Mouse (Mus musculus) ES-E14 (cell line): ENCODE measurements around the gene Zfp128. TPM values are rescaled to one million over a fixed set of nuclear protein-coding genes. Genes with fewer than 3 reads are reported as not detected.
"Not testable (repeated sequence)": the region's sequence is repeated elsewhere in the genome, so short reads cannot be mapped to it uniquely, and the experiment has no call there.

Experiments used
- DNase-seq: peaks from one replicate; pipeline ENCODE4 v3.0.0-alpha.2; 2013; ENCODE audit warnings: low read depth, low spot score
- H3K27ac ChIP-seq: 2 replicates; pipeline ENCODE4 v1.5.1; 2012; ENCODE audit warnings: low read depth, mild to moderate bottlenecking, low read length, moderate library complexity, mixed read lengths; ENCODE audit not compliant: poor library complexity, insufficient read depth, severe bottlenecking
- H3K36me3 ChIP-seq: 2 replicates; pipeline ENCODE4 v1.6.1; 2012; ENCODE audit warnings: mild to moderate bottlenecking, low read length, moderate library complexity, mixed read lengths; ENCODE audit not compliant: control insufficient read depth, poor library complexity, insufficient read depth, severe bottlenecking
- H3K4me1 ChIP-seq, 2 experiments: fragments of 150-350 bp in 1 of 2; sonication (generic) in 1 of 2; 2 replicates each; pipeline ENCODE4 v1.6.1; 2012; ENCODE audit warnings: low read length in 2 of 2, mild to moderate bottlenecking in 1 of 2, mixed read lengths in 1 of 2; ENCODE audit not compliant: control insufficient read depth in 2 of 2, insufficient read depth in 2 of 2, poor library complexity in 1 of 2
- H3K4me3 ChIP-seq, 2 experiments: fragments of 150-350 bp in 1 of 2; sonication (generic) in 1 of 2; 2 replicates each; pipeline ENCODE4 v1.5.1; 2012; ENCODE audit warnings: low read length in 2 of 2, low read depth in 1 of 2, mild to moderate bottlenecking in 1 of 2, mixed read lengths in 1 of 2; ENCODE audit not compliant: insufficient read depth in 1 of 2, poor library complexity in 1 of 2, severe bottlenecking in 1 of 2
- H3K9ac ChIP-seq: 2 replicates; pipeline ENCODE4 v1.6.1; 2012; ENCODE audit warnings: low read depth, mild to moderate bottlenecking, low read length, mixed read lengths; ENCODE audit not compliant: poor library complexity, insufficient read depth, severe bottlenecking
- H3K9me3 ChIP-seq: fragments of 150-350 bp; sonication (generic); 2 replicates; pipeline ENCODE4 v1.6.1; 2012; ENCODE audit warnings: low read depth, mild to moderate bottlenecking, low read length; ENCODE audit not compliant: control insufficient read depth, insufficient read depth
- CHD2 ChIP-seq: IDR thresholded peaks from 2 replicates; pipeline ENCODE4 v1.6.1; 2014; ENCODE audit warnings: mild to moderate bottlenecking, low read depth, low read length, inconsistent platforms
- HCFC1 ChIP-seq: IDR thresholded peaks from 2 replicates; pipeline ENCODE4 v1.6.1; 2012; ENCODE audit warnings: low read length, inconsistent platforms, borderline replicate concordance; ENCODE audit not compliant: insufficient read depth
- MAFK ChIP-seq: IDR thresholded peaks from 2 replicates; pipeline ENCODE4 v1.6.1; 2014; ENCODE audit warnings: mild to moderate bottlenecking, low read depth, low read length, inconsistent platforms; ENCODE audit not compliant: insufficient read depth
- ZC3H11A ChIP-seq: IDR thresholded peaks from 2 replicates; pipeline ENCODE4 v1.6.1; 2012; ENCODE audit warnings: low read depth, mild to moderate bottlenecking, inconsistent platforms, low read length, borderline replicate concordance
- ZNF384 ChIP-seq: IDR thresholded peaks from 2 replicates; pipeline ENCODE4 v1.6.1; 2012; ENCODE audit warnings: low read depth, low read length, inconsistent platforms
- in situ Hi-C, 2 experiments: fragments of 600-800 bp; cut with MboI; formaldehyde crosslinking; loops; one replicate each; pipeline ENCODE4 v1.15.1; 2025; ENCODE audit warnings: low sequenced_read_pairs in 2 of 2, inconsistent platforms in 1 of 2; ENCODE audit not compliant: unreplicated experiment in 2 of 2
- total RNA-seq: library from RNA; depleted of rRNA; stranded (reverse); fragments of 300-350 nt; gene quantifications from 2 replicates; pipeline ENCODE4 v1.2.3, GENCODE M21; 2012

Zfp128 gene
- total RNA-seq, 1 experiment: 1.4 TPM

DNA sequence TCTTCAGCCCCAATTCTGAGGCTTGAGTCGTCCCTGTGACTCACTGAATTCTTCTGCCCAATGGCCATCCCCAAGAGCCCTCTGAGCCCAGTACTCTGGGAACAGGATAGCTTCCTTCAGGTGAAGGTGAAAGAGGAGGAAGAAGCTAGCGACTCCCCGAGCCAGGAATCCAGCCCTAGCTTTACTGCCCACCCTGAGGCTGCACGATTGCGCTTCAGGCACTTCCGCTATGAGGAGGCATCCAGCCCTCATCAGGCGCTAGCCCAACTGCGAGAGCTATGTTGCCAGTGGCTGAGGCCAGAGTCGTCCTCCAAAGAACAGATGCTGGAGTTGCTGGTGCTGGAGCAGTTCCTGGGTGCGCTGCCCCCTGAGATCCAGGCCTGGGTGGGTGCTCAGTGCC is 22.6 kb downstream of the Zfp128 start:
- Histone ChIP-seq H3K4me1 (peaks cover 0 to 5% of the 10 kb centered on the region in 2 experiments; a peak in 1 of 4 replicates), H3K4me3 (peak overlapping the region; percentile 49 to 77), H3K36me3 (peaks cover 19% of the 10 kb centered on the region), H3K27ac (peak overlapping the region; percentile 63), H3K9me3 (no peaks in the 10 kb centered on the region), H3K9ac (peak overlapping the region; percentile 84)
- in situ Hi-C loops: no loop called here
- TF ChIP-seq HCFC1 (peak; percentile 73; the same call in 1 of the 2 replicates), MAFK (no peak), ZNF384 (no peak)
- DNase-seq: peak; percentile 70

DNA sequence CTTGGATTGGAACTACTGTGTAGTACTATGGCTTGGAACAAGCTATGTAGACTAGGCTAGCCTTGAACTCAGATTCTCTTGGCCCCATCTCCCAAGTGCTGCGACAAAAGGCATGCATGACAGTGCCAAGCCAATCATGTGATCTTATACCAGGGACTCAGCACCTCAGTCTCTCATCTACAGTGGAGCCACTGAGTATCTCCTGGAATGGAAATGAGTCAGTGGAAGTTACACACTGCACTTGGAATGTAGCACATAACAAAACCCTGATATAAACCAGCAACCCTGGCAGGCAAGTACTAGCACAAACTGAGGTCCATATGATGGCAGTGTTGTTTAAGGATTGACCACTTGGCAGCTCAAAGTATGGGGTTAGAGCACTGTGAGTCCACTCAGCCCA is 24.2 kb downstream of the Zfp128 start:
- Histone ChIP-seq H3K9ac (no peak overlapping the region), H3K4me1 (peaks cover 2 to 5% of the 10 kb centered on the region in 2 experiments; a peak in 2 of 4 replicates), H3K4me3 (no peak overlapping the region), H3K27ac (no peak overlapping the region), H3K36me3 (peaks cover 19% of the 10 kb centered on the region), H3K9me3 (no peaks in the 10 kb centered on the region)
- in situ Hi-C loops: no loop called here
- no peak for TF ChIP-seq ZC3H11A
- no peak for TF ChIP-seq MAFK
- TF ChIP-seq CHD2: no peak
- TF ChIP-seq ZNF384: no peak
- no peak for TF ChIP-seq HCFC1
- no peak for DNase-seq

DNA sequence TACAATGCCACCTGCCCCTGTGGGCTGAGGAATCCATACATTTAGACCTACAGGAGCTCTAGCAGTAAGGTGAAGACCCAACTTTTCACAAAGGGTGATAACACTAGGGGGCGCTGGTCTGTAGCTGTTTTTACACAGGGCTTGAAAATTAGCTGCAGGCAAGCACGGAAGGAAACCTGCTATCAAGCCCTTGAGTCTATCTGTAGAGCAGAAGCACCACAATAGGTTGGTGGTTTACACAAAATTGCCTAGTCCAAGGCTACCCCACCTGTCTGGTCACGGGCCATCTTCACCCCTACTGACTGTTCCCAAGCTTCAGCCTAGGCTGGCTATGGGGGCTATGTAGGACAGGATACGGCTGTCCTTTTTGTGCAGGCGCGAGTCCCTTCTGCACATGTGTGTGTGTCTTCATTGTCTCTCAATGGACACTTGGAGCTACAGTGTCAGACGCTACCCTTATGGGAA is 28.6 kb downstream of the Zfp128 start:
- in situ Hi-C loops: no loop called here
- Histone ChIP-seq H3K27ac (no peak overlapping the region), H3K36me3 (peaks cover 19% of the 10 kb centered on the region), H3K4me1 (peaks cover 0 to 2% of the 10 kb centered on the region in 2 experiments; a peak in 1 of 4 replicates), H3K9me3 (no peaks in the 10 kb centered on the region), H3K9ac (peak overlapping the region; percentile 89; the same call in 1 of the 2 replicates), H3K4me3 (peak overlapping the region; percentile 84 to 89; a peak in 2 of 4 replicates)
- no peak for DNase-seq
- no peak for TF ChIP-seq ZC3H11A
- no peak for TF ChIP-seq CHD2
- no peak for TF ChIP-seq MAFK
- TF ChIP-seq HCFC1: no peak
- TF ChIP-seq ZNF384: no peak

DNA sequence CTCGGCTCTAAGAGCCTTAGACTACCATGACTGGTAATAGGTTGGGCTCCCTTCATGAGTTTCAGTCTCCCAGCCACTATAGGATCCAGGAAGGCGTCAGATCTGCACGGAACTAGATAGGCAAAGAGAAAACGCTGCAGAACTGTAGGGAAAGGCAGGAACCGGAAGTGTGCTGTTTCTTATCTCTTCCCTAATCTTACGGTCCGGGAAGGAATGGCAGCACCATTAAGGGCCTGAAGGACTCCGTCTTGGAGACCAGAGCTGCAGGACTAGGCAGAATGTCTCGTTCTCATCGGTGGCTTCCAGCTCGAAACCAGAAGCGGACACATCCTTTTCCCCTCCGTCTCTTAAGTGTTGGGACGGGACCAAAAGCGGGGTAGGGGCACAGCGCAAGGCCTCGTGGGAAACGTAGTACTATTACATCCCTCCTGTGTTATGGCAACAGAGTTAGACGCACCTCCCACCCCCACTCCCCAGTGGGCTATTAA is 29.2 kb downstream of the Zfp128 start:
- Histone ChIP-seq H3K4me1 (peaks cover 0 to 2% of the 10 kb centered on the region in 2 experiments; a peak in 1 of 4 replicates), H3K9ac (peak overlapping the region; percentile 89), H3K9me3 (no peaks in the 10 kb centered on the region), H3K36me3 (peaks cover 19% of the 10 kb centered on the region), H3K4me3 (peak overlapping the region; percentile 84 to 89), H3K27ac (peak overlapping the region; percentile 85)
- DNase-seq: no peak
- no peak for TF ChIP-seq CHD2
- no peak for TF ChIP-seq ZNF384
- peak; percentile 87 for TF ChIP-seq HCFC1
- in situ Hi-C loops: no loop called here

DNA sequence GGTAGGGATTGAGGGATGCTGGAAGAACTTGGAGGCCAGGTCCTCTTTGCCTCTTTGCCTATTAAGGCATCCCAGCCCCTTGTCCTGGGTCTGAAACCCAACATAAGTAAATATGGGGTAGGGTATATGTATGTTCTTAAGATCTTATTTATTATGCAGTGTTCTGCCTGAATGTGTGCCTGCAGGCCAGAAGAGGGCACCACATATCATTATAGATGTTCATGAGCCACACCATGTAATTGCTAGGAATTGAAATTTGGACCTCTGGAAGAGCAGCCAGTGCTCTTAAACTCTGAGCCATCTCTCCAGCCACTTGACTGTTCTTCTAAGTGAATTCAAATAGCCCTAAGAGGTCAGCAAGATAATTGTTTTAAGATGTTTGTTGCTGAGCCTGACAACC is 32.6 kb downstream of the Zfp128 start:
- Histone ChIP-seq H3K36me3 (peaks cover under 1% of the 10 kb centered on the region; the same call in 1 of the 2 replicates), H3K4me1 (peaks cover 0 to 2% of the 10 kb centered on the region in 2 experiments; a peak in 1 of 4 replicates), H3K4me3 (no peak overlapping the region), H3K9me3 (no peaks in the 10 kb centered on the region), H3K9ac (no peak overlapping the region), H3K27ac (no peak overlapping the region)
- TF ChIP-seq ZNF384 (no peak), MAFK (no peak), ZC3H11A (no peak), HCFC1 (no peak), CHD2 (no peak)
- in situ Hi-C loops: no loop called here
- DNase-seq: no peak

DNA sequence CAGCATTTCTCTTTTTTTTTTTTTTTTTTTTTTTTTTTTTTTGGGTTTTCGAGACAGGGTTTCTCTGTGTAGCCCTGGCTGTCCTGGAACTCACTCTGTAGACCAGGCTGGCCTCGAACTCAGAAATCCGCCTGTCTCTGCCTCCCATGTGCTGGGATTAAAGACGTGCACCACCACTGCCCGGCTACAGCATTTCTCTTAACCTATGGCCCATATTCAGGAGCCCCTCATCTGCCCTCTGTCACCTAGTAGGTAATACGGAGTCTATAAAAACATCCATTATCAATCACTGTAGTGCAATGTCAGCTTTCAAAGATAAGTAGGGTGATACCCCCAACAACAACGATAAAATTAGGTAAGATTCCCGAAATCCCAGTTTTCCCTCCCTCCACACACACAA is 39.5 kb downstream of the Zfp128 start:
- Histone ChIP-seq H3K9ac (peak overlapping the region; percentile 66; the same call in 1 of the 2 replicates), H3K4me3 (peak overlapping the region; percentile 42 to 62)
- in situ Hi-C loops: loop anchor here in 1 of 2 experiments (10.0 kb wide), 1 partner anchor 124 kb away; no protein-coding TSS in a partner anchor

More for the DNA sequence above, 39.5 kb downstream of the Zfp128 start:
- not testable (repeated sequence) for H3K4me1 ChIP-seq, H3K27ac ChIP-seq, DNase-seq, H3K9me3 ChIP-seq
- peaks cover 27% of the 10 kb centered on the region for H3K36me3 ChIP-seq
